Mouse (Mus musculus) spleen, adult 2 months (tissue): ENCODE data around the gene Acd. TPM values are rescaled to one million over a fixed set of nuclear protein-coding genes. Genes with fewer than 3 reads are reported as not detected.

Source experiments
- DNase-seq, 2 experiments: peaks; one replicate each; pipeline versions ENCODE4 v3.0.0 to v3.0.0-alpha.2; 2012 to 2021; ENCODE audit warnings: low spot score in 2 of 2, low read depth in 1 of 2
- H3K27ac ChIP-seq: fragments of 200-500 bp; 2 replicates; pipeline ENCODE4 v1.5.1; 2012; ENCODE audit warnings: low read length, inconsistent platforms; ENCODE audit not compliant: insufficient read depth
- H3K27me3 ChIP-seq: fragments of 200-500 bp; 2 replicates; pipeline ENCODE4 v1.6.1; 2012; ENCODE audit warnings: mild to moderate bottlenecking, moderate library complexity, low read length, inconsistent platforms; ENCODE audit not compliant: control insufficient read depth, insufficient read depth
- H3K36me3 ChIP-seq: fragments of 200-500 bp; 2 replicates; pipeline ENCODE4 v1.6.1; 2012; ENCODE audit warnings: mild to moderate bottlenecking, low read length, inconsistent platforms; ENCODE audit not compliant: control insufficient read depth, insufficient read depth
- H3K4me1 ChIP-seq: fragments of 200-500 bp; 2 replicates; pipeline ENCODE4 v1.6.1; 2011; ENCODE audit warnings: inconsistent platforms; ENCODE audit not compliant: control insufficient read depth, insufficient read depth, insufficient read length
- H3K4me3 ChIP-seq: fragments of 200-500 bp; 2 replicates; pipeline ENCODE4 v1.5.1; 2011; ENCODE audit warnings: mild to moderate bottlenecking, inconsistent platforms; ENCODE audit not compliant: insufficient read depth, insufficient read length; ENCODE audit errors: extremely low read depth
- CTCF ChIP-seq: fragments of 200-500 bp; IDR thresholded peaks from 2 replicates; pipeline ENCODE4 v1.5.1; 2011; ENCODE audit warnings: mild to moderate bottlenecking, inconsistent platforms; ENCODE audit not compliant: insufficient read depth, insufficient read length, insufficient replicate concordance; ENCODE audit errors: extremely low read depth
- POLR2A ChIP-seq: fragments of 200-500 bp; IDR thresholded peaks from 2 replicates; pipeline ENCODE4 v1.6.1; 2011; ENCODE audit warnings: low read depth, low read length, inconsistent platforms
- WGBS: fragments of 180-500 bp; shearing (Covaris S2); methylation state at CpG from one replicate; pipeline ENCODE4 v1.1.7; 2018; 5-methylcytosine and 5-hydroxymethylcytosine counted together
- polyA plus RNA-seq: library from polyadenylated mRNA; depleted of rRNA; stranded (reverse); fragments of >200 nt; gene quantifications from 2 replicates; pipeline ENCODE4 v1.2.3, GENCODE M21; 2012; rRNA removed

The Acd gene
- 47.3 and 62.1 TPM in 2 replicates for polyA plus RNA-seq

GRCm38 (mm10) chr8:105700966-105701824 is at the start of gene Acd, which contains the start of gene Pard6a:
Gene Acd, minus strand, starts transcription at chr8:105701102.
Gene Pard6a, plus strand, starts transcription at chr8:105701148.
- TF ChIP-seq CTCF (no peak), POLR2A (peak; percentile 46)
- peaks cover 25% of the 10 kb centered on the region for H3K36me3 ChIP-seq
- H3K4me1 ChIP-seq = peaks cover 10% of the 10 kb centered on the region; the same call in 1 of the 2 replicates
- peak; percentile 89 to 94 for DNase-seq
- under 1% methylated on average over 60 of the region's 60 CpGs for WGBS
- H3K27ac ChIP-seq = peak within 1 kb of the TSS; percentile 91
- H3K4me3 ChIP-seq = peak within 1 kb of the TSS; percentile 86
- no peaks in the 10 kb centered on the region for H3K27me3 ChIP-seq

GRCm38 (mm10) chr8:105750606-105751005 is 49.7 kb upstream of the Acd start:
- no peak overlapping the region for H3K27ac ChIP-seq
- peaks cover 3% of the 10 kb centered on the region; the same call in 1 of the 2 replicates for H3K4me1 ChIP-seq
- no peak for TF ChIP-seq CTCF
- no peak for TF ChIP-seq POLR2A
- H3K4me3 ChIP-seq = no peak overlapping the region
- no peaks in the 10 kb centered on the region for H3K36me3 ChIP-seq
- 76% methylated on average over 11 of the region's 11 CpGs for WGBS
- no peaks in the 10 kb centered on the region for H3K27me3 ChIP-seq
- DNase-seq = no peak

- TF ChIP-seq POLR2A (no peak), CTCF (no peak)
Measured at GRCm38 (mm10) chr8:105743301-105743700, 42.4 kb upstream of the Acd start.

GRCm38 (mm10) chr8:105739216-105739615 is 38.3 kb upstream of the Acd start:
- H3K36me3 ChIP-seq = no peaks in the 10 kb centered on the region
- DNase-seq = no peak
- H3K27me3 ChIP-seq = no peaks in the 10 kb centered on the region
- WGBS = 96% methylated on average over 5 of the region's 5 CpGs
- TF ChIP-seq CTCF = no peak
- TF ChIP-seq POLR2A = no peak
- H3K27ac ChIP-seq = no peak overlapping the region
- H3K4me1 ChIP-seq = no peaks in the 10 kb centered on the region
- no peak overlapping the region for H3K4me3 ChIP-seq

More at GRCm38 (mm10) chr8:105743301-105743700, 42.4 kb upstream of the Acd start:
- no peak overlapping the region for H3K27ac ChIP-seq
- 89% methylated on average over 4 of the region's 4 CpGs for WGBS
- no peak for DNase-seq
- no peak overlapping the region for H3K4me3 ChIP-seq
- no peaks in the 10 kb centered on the region for H3K36me3 ChIP-seq
- no peaks in the 10 kb centered on the region for H3K27me3 ChIP-seq
- H3K4me1 ChIP-seq = peaks cover 6% of the 10 kb centered on the region; the same call in 1 of the 2 replicates

- Histone ChIP-seq H3K27ac (no peak overlapping the region), H3K4me3 (no peak overlapping the region), H3K4me1 (no peaks in the 10 kb centered on the region), H3K36me3 (no peaks in the 10 kb centered on the region), H3K27me3 (no peaks in the 10 kb centered on the region)
- DNase-seq = no peak
- TF ChIP-seq CTCF = no peak
- TF ChIP-seq POLR2A = no peak
- 92% methylated on average over 5 of the region's 5 CpGs for WGBS
Measured at GRCm38 (mm10) chr8:105732186-105732585, 31.3 kb upstream of the Acd start.

GRCm38 (mm10) chr8:105727397-105728124 is 26.7 kb upstream of the Acd start:
- no peaks in the 10 kb centered on the region for H3K27me3 ChIP-seq
- peak overlapping the region; percentile 63 for H3K27ac ChIP-seq
- H3K36me3 ChIP-seq = no peaks in the 10 kb centered on the region
- DNase-seq = peak in 1 of 2 experiments; percentile 23
- TF ChIP-seq POLR2A (no peak), CTCF (no peak)
- H3K4me1 ChIP-seq = no peaks in the 10 kb centered on the region
- no peak overlapping the region for H3K4me3 ChIP-seq
- WGBS = 61% methylated on average over 18 of the region's 18 CpGs
